Mouse (Mus musculus) lung, postnatal 0 days (tissue): Measurements from ENCODE around the gene C730034F03Rik.

Experiments
- CTCF ChIP-seq: IDR thresholded peaks from 2 replicates; pipeline ENCODE4 v1.5.1; 2016; ENCODE audit warnings: antibody characterized with exemption, mild to moderate bottlenecking
- EP300 ChIP-seq: IDR thresholded peaks from 2 replicates; pipeline ENCODE4 v1.6.1; 2016; ENCODE audit warnings: antibody characterized with exemption, mild to moderate bottlenecking, control low read depth

DNA sequence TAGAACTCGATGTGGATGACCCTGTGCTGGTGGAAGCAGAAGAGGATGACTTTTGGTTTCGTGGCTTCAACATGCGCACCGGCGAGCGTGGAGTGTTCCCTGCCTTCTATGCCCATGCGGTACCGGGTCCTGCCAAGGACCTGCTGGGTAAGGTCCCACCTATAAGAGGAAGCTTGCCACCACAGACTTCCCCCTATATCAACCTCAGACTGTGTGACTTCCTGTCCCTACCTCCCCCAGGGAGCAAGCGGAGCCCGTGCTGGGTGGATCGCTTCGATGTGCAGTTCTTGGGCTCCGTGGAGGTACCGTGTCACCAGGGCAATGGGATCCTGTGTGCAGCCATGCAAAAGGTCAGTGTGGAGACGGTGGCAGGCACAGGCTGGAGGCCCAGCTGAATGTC is 29.6 kb downstream of the C730034F03Rik start:
- TF ChIP-seq CTCF, result no peak
- TF ChIP-seq EP300, result no peak
